Mouse (Mus musculus) liver, embryonic 18 days (tissue): ENCODE data around the gene Fam199x. TPM values are rescaled to one million over a fixed set of nuclear protein-coding genes. Genes with fewer than 3 reads are reported as not detected.

ENCODE experiments used
- polyA plus RNA-seq: library from polyadenylated mRNA; depleted of rRNA; stranded (reverse); fragments of >200 nt; gene quantifications from 2 replicates; pipeline ENCODE4 v1.2.3, GENCODE M21; 2012; rRNA removed

Gene Fam199x
- 0.58 and 0.65 TPM in 2 replicates for polyA plus RNA-seq

GRCm38 (mm10) chrX:137049425-137050225 lies at the start of gene Fam199x:
Gene Fam199x (plus strand): TSS chrX:137049594.

DNA sequence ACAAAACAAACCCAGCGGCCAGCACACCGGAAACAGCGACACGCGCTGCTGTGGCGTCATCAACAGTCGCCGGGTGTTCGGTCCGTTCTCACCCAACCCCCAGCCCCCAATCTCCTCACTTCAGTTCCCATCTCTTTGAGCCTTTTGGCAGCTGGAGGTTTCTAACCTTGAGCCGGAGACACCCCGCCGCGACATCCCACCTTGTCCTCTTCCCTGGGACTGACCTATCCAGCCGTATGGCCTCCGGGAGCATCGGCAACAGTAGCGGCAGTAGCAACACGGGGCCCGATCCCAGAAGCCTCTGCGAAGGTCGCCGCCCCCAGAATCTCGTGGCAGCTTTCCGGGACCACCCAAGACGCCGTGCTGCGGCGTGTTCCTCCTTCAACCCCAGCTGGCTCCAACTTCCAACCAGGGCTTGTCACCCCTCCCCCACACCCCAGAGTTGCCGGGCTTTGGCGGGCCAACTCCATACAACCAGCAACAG lies 11.4 kb upstream of the Fam199x start, which contains the start of gene Slc25a53:
Gene Slc25a53, minus strand, starts transcription at position 303 of the 484 bp plus-strand sequence.

DNA sequence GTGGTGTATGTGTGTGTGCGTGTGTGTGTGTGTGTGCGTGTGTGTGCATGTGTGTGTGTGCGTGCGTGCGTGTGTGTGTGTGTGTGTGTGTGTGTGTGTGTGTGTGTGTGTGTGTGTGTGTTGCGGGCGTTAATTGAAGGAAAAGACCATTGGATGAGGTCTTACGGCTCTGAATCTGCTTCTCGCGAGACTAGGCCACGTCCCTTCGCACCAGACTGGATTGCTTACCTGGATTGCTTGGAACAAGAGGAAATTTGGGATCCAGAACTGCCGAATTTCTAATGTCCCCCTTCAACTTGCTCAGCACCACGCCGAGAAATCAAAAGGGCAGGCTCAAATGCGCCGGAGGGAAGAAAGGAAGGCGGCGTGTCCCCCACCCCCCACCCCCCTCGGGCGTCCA lies 72.3 kb downstream of the Fam199x start, which contains the start of gene Esx1:
Gene Esx1, minus strand, starts transcription at position 366 of the 400 bp plus-strand sequence.

Other genes with a start within 250 kb of the Fam199x start
- gene Plp1, start 226.9 kb upstream of the Fam199x start, polyA plus RNA-seq = 0.81 and 1.0 TPM in 2 replicates
- 0.01 TPM in 1 of 2 replicates, not detected in the other for gene Rab9b, start 180.8 kb upstream of the Fam199x start, polyA plus RNA-seq
- not detected in 2 replicates for gene H2bfm, start 122.3 kb upstream of the Fam199x start, polyA plus RNA-seq
- gene Tmsb15b2, start 74.1 kb upstream of the Fam199x start, polyA plus RNA-seq = 3.4 and 5.4 TPM in 2 replicates
- gene Tmsb15l, start 72.7 kb upstream of the Fam199x start, polyA plus RNA-seq = 1.2 and 1.6 TPM in 2 replicates
- 3.2 and 3.3 TPM in 2 replicates for gene Tmsb15b1, start 72.7 kb upstream of the Fam199x start, polyA plus RNA-seq
- gene Zcchc18, start 56.4 kb upstream of the Fam199x start, polyA plus RNA-seq = 0.09 and 0.10 TPM in 2 replicates
- 1.3 and 1.6 TPM in 2 replicates for gene Slc25a53, start 11.3 kb upstream of the Fam199x start, polyA plus RNA-seq
- gene Esx1, start 72.5 kb downstream of the Fam199x start, polyA plus RNA-seq = not detected in 2 replicates